Mouse (Mus musculus) adrenal gland (tissue): ENCODE results near the gene Gm17087.

Experiments used
- intact Hi-C: fragments of 180-260 bp; cut with DNase I; formaldehyde crosslinking; loops from one replicate; pipeline ENCODE4 v1.15.1; 2025
- long read RNA-seq, 2 experiments: library from polyadenylated mRNA; unstranded; transcript quantifications; one replicate each; pipeline ENCODE4 v2.0.0; 2020; ENCODE audit warnings: borderline replicate concordance in 1 of 2; ENCODE audit not compliant: insufficient replicate concordance in 1 of 2

Gm17087 gene
- long read RNA-seq, experiment 1 = 0 reads
- long read RNA-seq, experiment 2 = 0 reads

DNA sequence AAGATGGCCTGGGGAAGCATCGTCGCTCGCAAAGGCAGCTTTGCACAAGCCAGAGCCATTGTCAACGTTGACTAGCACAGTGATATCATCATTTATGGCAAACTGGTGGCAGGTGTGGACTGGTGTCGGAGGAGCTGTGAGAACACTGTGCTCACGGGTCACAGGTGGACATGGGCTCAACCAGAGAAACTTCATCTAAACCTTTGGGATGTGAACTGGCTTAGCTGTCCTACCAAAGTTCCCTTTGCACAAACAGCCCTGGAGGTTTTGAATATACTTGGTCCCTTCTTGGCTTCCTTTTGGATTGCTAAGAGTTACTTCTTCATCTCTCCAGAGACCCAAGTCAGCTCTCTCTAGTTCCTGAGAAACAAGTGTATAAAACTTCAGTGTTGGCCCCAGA is at the start of gene Gm17087:
Gene Gm17087, minus strand, starts transcription at position 101 of the 400 bp plus-strand sequence.
- intact Hi-C loops = no loop called here

DNA sequence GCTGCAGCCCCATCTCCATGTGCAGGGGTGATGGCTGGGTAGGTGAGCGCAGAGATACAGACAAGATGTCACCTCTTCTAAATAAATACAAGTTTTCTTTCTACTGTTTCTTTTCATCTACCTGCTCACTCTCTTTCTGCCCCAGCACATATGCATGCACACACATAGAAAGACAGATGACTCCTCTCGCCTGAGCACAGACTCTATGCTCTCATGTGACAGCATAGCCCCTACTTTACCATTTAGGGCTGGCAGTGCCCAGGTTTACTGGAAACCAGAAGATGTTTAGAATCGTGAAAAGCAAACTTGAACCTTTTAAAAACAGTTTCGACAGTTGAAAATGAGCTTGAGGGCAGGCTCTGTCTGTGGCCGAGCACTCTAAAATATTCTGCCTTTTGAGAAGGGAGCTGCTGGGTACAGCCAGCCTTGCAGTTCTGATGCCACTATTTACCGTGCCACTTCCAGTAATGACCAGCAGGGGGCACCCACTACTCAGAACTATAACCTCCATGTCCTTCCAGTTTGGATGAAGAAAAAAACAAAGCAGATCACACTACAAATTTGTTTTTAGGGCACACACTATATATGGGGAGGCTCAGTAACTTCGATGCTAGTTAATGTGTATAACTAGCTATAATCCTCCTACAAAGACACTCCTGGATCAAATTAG is 47.3 kb upstream of the Gm17087 start:
- intact Hi-C loops = loop anchor here (2.0 to 5.0 kb wide), 3 partner anchors 193 to 327 kb away; no protein-coding TSS in a partner anchor

DNA sequence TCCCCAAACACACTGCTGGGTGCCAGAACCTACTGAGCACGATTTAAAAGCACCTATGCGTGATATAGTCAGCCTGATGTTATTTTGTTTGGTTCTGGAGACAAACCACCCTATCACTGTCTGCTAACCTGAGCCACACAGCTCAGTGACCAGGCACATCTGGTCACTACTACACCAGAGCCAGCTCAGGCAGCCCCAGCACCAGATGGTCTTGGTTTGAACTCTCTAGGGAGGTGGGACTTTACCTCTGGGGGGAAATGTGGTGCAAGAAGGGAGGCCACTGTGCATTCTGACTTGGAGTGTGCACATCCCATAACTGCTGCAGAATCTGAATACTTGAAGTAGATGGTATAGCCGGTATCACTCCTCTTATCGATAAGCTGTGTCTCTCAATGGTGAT is 45.2 kb upstream of the Gm17087 start:
- intact Hi-C loops = loop anchor here (2.0 to 5.0 kb wide), 2 partner anchors 195 to 329 kb away; no protein-coding TSS in a partner anchor

DNA sequence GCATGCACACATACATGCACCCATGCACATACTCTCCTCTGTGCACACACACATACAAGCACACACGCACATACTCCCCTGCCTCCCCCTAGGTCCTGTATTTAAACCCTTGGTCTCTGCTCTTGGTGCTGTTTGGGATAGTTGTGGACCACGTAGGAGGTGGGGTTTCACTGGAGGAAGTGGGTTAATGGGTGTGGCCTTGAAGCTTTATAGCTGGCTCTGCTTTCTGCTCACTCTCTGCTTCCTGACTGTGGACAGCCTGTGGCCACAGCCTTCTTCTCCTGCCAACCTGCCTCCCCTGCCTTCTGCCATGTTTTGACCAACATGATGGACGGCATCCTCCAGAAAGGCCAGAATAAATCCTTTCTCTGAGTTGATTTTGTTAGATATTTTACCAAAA is 39.9 kb upstream of the Gm17087 start:
- intact Hi-C loops = no loop called here

DNA sequence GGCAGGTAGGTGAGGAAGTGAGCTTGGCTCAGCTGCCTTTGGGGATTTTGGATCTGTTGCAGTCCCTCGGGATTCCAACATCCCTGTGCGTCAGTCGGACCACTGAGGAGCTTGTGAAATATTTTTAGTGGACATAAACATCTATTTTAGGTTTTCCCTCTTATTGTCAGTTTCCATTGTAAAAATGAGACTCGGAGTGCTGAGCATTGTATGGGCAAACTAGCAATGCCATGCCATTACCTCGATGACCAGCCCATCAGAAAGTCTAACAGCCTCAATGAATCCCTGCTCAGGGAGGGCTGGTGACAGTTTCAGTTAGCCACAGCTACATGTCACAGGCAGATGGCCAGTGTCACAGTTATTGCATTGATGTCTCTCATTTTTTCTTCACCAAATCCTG is 39.2 kb upstream of the Gm17087 start:
- intact Hi-C loops = no loop called here

DNA sequence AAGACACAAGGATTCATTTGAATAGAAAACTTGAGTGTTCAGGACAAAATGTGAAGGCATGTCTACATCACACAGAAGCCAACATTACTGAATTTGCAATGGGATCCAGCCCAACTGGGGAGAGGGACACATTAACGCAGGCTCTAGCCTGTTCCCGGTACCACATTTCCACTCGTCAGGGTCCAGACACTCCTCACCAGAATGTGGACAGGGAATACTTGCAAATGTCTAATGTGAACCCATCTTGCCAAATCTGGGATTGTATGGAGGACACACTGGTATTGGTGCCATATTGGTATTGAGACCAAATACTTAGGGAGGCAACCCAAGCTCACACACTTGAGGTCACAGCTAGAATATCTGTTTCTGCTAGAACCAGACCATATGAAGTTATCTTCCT is 36.2 kb upstream of the Gm17087 start:
- intact Hi-C loops = no loop called here

DNA sequence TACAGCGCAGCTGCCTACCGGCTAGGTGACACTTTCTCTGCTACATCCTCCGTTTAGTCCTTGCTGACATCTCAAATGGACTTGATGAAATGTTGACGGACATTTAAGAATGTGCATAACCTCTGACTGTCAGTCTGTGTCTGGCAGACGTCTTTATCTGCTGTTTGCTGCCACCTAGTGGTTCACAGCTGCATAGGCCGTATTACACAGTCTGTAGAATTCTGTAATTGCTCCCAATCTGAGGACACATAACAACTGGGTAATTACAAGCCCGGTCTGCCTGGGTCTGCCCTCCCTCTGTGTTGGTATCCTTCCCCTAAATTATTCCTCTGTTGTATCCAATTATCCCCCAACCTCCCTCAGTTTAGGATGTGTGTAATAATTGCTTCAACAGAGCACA is 31.0 kb upstream of the Gm17087 start:
- intact Hi-C loops = no loop called here

DNA sequence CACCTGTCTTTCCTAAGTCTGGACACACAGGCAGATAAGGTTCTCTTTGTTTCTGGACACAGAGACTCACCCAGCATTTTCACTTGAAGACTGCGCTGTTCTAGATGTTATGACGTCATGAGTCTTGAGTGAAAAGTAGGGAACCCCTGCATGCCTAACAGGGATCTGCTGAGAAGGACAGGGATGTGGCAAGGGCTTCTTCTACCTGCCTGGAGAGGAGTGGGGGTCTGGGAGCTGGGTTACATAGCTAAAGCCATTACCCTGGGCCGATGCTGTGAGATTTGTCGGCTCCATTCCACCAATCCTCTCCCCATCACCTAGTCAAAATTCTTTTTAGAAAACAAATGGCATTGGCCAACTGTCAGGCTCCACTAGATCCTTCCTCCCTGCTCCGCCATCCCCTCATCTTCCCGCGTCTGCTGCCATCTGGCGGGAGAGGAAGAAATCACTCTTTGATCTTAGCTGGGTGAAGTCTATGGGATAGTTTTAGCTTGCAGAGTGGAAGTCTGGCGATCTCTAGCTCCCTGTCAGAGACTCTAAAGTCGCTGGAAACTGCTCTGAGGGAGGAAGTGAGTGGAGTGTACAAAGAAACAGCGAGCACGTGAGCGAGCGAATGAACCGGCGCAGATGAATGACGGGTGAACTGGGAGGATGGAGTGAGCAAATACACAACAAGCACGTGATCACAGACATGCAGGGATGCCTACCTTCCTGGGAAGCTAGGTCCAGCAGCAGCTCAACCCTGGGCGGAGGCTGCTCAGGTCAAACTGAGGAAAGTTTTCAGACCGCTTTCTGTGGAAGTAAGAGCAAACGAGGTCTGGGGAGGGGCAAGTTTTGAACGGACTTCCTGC is 25.9 kb upstream of the Gm17087 start:
- intact Hi-C loops = loop anchor here (2.0 kb wide), 2 partner anchors 56 to 124 kb away; no protein-coding TSS in a partner anchor

DNA sequence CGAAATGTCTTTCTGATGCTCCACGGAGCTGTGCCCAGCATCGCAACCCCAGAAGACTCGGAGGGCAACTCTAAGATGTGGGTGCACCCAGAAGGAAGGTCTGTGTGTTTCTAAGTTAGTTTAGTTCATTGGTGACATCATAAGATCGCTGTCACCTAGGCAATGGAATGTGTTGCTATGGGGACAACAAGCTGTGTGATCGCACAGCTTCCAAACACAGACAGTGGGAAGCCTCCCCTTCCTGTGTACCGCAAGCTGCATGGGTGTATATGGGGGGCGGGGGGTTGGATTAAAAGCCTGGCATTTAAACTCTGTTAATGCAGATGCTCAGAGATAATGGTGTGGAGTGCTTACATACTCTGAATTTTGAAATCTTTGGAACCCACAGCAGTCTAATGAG is 14.8 kb upstream of the Gm17087 start:
- intact Hi-C loops = no loop called here

DNA sequence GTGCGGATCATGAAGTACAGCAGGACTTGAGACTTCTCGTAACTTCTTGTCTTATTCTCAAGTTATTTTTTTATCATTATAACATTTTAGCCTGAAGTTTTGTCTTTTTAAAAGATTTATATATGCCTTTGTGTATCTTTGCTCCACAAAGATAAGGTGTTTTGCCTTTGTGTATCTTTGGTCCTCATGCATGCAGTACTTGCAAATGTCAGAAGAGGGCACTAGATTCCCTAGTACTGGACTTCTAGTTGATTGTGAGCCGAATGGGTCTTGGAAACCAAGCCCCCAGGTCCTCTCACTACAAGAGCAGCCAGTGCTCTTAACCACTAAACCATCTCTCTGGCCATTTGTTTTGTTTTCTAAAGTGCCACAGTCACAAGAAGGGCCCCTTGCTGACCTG is 13.6 kb upstream of the Gm17087 start:
- intact Hi-C loops = no loop called here

DNA sequence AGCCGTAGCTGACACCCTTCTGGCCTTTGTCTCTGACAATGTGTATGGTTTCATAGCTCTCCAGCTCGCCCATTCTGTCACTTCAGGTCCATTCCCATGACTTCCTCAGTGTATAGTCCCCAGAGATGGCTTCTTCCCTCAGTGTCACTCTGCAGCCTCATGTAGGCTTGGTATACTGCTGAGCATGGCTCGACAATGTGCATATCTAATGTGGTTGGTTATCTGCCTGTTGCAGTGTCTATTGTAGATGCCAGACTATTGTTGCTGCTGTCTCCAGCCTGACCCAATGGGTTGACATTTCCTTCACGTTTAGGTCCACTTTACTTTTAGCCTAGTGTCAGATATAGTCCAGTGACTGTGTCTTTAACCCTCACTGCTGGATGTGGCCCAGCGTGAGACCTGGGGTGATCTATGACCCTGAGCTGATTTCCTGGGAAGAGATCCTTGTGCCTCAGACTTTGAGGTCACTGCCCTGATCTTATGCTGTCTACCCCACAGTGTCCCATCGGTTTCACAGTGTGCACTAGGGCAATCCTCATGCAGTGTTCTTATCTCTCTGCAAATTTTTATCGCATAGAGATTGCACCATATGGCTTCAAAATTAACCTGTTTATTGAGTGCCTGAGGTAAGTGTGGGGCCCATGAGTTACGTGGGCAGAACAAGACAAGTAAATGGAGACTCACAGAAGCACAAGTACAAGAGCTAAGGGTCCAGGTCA is 7.0 kb upstream of the Gm17087 start:
- intact Hi-C loops = no loop called here

DNA sequence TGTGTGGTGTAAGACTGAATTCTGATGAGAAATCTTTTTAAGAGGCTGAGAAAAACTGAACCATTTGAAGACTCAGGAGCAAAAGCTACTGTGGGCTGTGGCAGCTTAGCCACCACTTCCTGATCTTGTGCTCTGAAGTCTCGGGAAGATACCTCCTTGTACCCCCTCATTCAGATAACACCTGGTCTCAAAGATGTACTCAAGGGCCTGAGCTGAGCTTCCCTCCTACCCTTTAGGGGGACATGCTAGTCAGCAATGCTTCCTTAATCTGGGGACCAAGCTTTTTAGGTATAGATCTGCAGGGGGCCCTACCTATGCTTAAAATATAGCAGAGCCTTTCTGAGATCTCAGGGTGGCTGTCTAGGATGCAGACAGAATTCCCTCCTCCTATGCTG is 3.9 kb downstream of the Gm17087 start:
- intact Hi-C loops = no loop called here

DNA sequence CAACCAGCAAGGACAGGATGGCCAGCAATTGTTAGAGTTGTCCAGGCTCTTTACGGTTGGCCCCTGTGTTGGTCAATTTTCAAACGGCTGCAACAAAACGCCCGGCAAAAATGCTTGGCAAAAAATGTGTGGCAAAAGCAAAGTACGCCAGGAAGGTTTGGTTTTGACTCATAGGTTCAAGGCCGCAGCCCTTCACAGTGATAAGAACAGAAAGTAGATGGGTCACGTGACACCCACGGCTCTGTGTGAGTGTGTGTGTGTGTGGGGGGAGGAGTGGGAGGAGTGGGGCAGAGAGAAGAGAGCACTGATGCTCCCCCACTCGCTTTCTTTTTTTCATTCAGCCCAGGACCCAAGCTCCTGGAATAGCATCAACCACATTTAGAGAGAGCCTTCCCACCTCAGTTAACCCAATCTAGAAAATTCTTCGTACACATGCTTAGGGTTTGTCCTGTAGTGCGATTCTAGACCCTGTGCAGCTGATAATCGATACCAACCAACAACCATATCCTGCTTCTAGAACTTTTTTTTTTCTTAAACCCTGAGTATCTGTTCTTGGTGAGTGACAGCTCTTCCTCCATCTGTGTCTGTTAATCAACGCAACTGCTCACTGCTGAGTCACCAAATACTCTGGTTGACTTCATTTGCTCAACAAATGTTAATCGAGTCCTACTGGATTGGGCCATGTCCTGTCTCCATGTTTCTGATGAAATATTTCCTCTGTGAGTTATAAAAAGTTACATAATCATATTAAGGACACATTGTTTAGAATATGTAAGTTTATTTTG is 4.5 kb downstream of the Gm17087 start:
- intact Hi-C loops = no loop called here

DNA sequence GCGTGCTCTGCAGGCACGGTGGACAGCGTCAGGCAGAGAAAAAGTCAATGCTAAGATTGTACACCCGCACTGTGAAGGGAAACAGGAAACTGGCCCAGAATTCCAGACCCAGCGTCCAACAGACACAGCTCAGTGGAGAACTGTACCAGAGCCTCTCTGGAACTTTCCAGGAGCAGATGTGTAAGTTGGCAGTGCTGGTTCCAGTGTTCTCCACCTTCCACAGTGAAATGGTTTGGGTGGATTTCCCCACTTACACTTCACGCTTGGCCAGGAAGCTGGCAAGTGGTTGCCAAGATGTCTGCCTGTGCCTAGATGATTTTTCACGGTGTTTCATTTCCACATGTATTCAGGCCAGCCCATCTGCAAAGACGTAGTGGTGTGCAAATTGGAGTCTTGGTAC is 8.8 kb downstream of the Gm17087 start:
- intact Hi-C loops = no loop called here

DNA sequence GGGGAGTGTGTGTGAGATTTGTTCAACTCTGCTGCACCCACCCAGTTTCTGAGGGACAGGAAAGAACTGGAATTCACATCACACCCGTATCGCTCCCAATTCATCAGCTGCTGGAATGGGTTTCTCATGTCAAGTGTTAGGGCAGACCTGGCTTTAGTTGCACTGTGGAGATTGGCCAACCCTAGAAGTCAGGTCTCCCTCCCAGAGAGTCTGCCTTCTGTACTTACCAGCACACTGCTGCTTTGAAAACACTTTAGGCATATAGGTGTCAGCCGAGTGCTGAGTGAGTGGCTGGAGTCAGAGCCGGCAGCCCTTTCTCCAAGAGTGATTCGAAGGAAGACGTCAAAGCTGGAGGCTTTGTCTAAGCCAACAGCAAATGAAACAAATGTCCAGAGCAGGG is 10.5 kb downstream of the Gm17087 start:
- intact Hi-C loops = no loop called here

DNA sequence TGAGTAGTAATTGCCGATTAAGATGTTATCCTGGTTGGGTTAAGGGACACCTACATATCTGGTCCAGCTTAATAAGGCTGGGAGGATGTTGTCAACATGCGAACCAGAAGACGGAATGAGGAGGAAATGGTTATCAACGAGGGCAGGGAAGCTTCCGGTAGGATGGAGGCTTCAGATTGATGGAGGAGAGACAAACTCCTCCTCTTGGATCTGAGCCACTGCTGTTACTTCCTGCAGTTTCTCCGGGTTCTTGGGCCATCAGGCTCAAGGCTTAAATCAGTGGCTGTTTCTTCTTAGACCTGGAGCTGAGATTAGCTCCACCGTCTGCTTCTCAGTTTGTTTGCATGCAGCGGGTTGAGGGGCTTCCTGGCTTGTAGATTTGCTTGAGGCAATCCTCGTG is 11.0 kb downstream of the Gm17087 start:
- intact Hi-C loops = no loop called here

DNA sequence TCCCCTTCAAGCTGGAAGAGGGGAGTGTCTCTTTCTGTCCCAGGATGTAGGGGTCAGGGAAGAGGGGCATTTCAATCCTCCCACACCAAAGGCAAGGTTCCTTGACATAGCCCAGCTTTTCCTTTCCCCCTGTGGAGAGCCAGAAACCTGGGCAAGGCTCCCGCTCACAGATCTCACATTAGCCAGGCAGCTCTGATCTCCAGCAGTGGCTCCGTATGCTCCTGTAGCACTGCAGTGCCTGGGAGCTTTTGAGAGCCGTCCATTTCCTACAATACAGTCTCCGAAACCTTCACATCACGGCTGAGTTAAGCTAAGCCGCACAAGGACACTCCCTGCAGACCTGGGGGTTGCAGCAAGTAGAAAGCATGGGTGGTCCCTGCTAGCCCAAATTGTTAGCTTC is 12.5 kb downstream of the Gm17087 start:
- intact Hi-C loops = no loop called here

DNA sequence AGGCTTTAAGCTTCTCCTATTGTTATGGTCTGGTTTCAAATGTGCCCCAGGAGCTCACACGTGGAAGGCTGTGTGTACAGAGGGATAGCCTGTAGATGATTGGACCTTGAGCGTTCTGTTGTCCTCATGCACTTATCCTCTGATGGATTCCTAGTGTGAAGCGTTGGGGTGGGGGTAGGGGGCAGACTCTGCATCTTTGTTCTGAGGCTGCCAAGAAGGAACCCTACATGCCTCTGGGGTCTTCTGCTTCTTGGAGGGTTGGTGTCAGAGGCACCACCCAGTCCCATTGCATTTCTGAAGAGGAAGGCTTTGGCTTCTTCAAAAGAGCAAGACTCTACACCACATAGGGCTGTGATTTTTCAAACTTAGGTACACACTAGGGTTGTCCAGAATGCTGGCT is 13.1 kb downstream of the Gm17087 start:
- intact Hi-C loops = no loop called here

DNA sequence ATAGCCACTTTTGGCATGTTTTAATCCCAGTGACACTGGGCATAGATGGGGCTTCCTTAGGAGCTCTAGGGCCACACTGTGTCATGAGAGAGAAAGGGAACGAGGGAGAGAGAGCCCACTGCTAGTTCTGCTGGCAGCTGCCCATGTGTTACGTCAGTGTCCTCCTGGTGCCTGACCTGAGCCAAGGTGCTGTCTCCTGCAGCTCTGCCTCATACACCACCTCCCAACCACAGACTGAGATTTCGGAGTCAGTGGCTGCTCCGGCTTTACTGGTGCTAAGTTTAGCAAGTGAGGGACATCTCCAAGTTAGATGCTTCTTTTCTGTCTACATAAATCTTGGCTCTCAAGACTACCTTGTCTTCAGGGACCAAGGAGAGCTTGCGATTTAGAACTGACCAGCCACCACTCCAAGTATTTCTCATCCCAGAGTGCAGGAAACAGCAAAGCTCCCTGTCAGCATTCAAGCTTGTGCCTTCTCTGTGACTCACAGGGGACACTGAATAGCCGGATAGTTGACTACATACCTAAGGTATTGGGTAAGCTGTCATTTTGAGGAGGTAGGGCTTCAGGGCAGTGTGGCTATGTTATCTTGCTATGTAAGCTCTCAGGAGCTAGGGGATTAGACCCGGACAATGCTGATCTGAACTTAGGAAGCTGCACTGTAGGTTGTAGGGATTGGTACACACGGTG is 14.3 kb downstream of the Gm17087 start:
- intact Hi-C loops = no loop called here

DNA sequence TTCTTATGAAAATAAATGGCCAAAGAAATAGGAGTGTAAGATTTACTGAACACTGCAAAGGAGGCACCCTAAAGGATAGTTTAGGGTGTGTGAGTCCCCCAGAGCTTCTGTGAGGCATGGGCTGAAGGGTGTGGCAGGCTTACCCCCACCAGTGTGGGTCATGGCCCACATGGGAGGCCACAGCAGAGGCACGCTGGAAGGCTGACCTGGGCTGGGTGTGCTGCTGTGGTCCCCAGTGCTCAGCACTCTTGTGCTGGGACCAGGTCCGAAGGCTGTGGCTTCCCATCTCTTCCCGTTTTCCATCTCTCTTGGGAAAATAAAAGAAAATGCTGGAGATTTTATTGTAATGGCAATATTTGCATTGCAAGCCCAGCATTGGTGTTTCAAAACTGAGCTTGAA is 15.1 kb downstream of the Gm17087 start:
- intact Hi-C loops = no loop called here

DNA sequence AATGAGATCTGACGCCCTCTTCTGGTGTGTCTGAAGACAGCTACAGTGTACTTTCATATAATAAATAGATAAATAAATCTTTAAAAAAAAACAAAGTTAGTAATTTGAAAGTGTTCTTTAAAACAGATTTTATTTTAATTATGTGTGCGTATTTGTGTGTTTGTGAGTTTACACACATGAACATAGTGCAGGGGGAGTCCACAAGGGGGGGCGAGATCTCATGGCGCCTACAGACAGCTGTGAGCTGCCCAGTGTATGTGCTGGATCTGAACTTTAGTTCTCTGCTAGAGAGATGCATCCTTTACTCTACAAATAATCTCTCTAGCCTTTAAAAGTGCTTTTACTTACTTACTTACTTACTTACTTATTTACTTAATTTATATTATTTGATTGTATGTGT is 18.0 kb downstream of the Gm17087 start:
- intact Hi-C loops = no loop called here
